In the genomic region with DNA sequence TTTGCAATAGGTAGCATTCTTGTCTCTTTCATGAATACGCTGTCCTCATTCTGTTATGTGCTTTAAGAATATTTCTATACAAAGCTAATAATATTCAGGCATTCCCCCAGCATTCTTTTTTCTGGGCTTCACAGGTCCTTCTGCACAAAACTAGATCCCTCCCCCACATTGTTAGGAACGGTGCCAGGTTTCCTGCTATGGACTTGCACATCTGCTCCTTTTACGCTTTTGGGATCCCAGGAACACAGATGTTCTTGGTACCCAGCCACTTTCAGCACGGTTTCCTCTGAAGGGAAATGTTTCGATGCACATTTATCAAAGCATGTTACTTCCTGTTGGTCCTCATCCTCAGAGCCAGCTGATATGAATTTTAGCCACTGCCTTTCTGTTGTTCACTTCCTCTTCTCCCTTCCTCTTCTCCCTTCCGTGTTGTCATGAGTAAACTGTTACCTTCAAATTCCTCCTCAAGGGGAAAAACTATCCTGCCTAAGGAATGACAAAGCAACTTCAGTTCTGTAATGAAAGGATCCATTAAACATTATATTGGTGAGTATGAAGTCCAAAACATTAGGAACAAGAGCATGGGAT, we compare ENCODE assay signal across 9 mouse cellular contexts.
A peak's percentile ranks its signal among the peaks of the same experiment; 100 is the strongest.
DNase-seq lines count a peak whose midpoint lies in the region; ATAC-seq and TF ChIP-seq lines count a peak whose summit lies in the region.
"Had no signal": no experiment of that assay in that cellular context is flagged by ENCODE, and none has a peak within 500 bp of the region (broad histone marks: within the 10 kb centered on the region; RNA-seq: fewer than 3 reads in every experiment).

No protein-coding gene starts in this region.

- no peak overlapping the region for H3K4me3 ChIP-seq in heart, embryonic 14.5 days (ENCODE audit: control insufficient read depth in 1 of 2, insufficient read depth in 1 of 2, low read depth in 1 of 2, low read length in 2 of 2)
- no peak overlapping the region for H3K4me3 ChIP-seq in liver, embryonic 11.5 days (ENCODE audit: low read depth, low read length)
- no peak overlapping the region for H3K4me3 ChIP-seq in intestine, postnatal 0 days (ENCODE audit: low read depth, low read length)
- H3K4me3 ChIP-seq: embryonic facial prominence, embryonic 12.5 days; hindbrain, embryonic 13.5 days had no signal

- no peak overlapping the region for H3K9ac ChIP-seq in heart, embryonic 14.5 days (ENCODE audit: low read length)
- H3K9ac ChIP-seq in liver, embryonic 11.5 days (ENCODE audit: low read depth, low read length): no peak overlapping the region
- H3K9ac ChIP-seq in intestine, postnatal 0 days (ENCODE audit: low read depth, low read length): no peak overlapping the region
- H3K9ac ChIP-seq: embryonic facial prominence, embryonic 12.5 days; hindbrain, embryonic 13.5 days had no signal

- H3K4me1 ChIP-seq in heart, embryonic 14.5 days (ENCODE audit: control insufficient read depth in 2 of 2, insufficient read depth in 2 of 2, low read length in 2 of 2): peaks cover 0 to 4% of the 10 kb centered on the region in 2 experiments; a peak in 1 of 4 replicates
- H3K4me1 ChIP-seq in liver, embryonic 11.5 days (replicated peaks; ENCODE audit: control insufficient read depth, insufficient read depth, low read length): no peaks in the 10 kb centered on the region
- no peaks in the 10 kb centered on the region for H3K4me1 ChIP-seq in intestine, postnatal 0 days (replicated peaks; ENCODE audit: control insufficient read depth, insufficient read depth, low read length)
- H3K4me1 ChIP-seq: hindbrain, embryonic 13.5 days had no signal

- no peaks in the 10 kb centered on the region for H3K36me3 ChIP-seq in heart, embryonic 14.5 days (ENCODE audit: control insufficient read depth, insufficient read depth, low read length)
- H3K36me3 ChIP-seq in liver, embryonic 11.5 days (ENCODE audit: control insufficient read depth, insufficient read depth, low read length): no peaks in the 10 kb centered on the region
- no peaks in the 10 kb centered on the region for H3K36me3 ChIP-seq in intestine, postnatal 0 days (ENCODE audit: control insufficient read depth, insufficient read depth)
- H3K36me3 ChIP-seq: embryonic facial prominence, embryonic 12.5 days; hindbrain, embryonic 13.5 days had no signal

- DNase-seq in heart, adult 9 months (ENCODE audit: low spot score in 2 of 2): no peak
- DNase-seq in liver (peak; percentile 23), NIH3T3 (ENCODE audit: low read depth) (peak; percentile 5)
- no peak for DNase-seq in liver, embryonic 11.5 days (ENCODE audit: low spot score)
- peak; percentile 25 for DNase-seq in embryo, embryonic 11 days

- H3K9me3 ChIP-seq in heart, embryonic 14.5 days (ENCODE audit: control insufficient read depth, low read length): no peaks in the 10 kb centered on the region
- H3K9me3 ChIP-seq in liver, embryonic 11.5 days (ENCODE audit: control insufficient read depth, low read length): no peaks in the 10 kb centered on the region
- H3K9me3 ChIP-seq in intestine, postnatal 0 days (ENCODE audit: control insufficient read depth): no peaks in the 10 kb centered on the region
- H3K9me3 ChIP-seq: embryonic facial prominence, embryonic 12.5 days; hindbrain, embryonic 13.5 days had no signal

- no peak overlapping the region for H3K27ac ChIP-seq in heart, embryonic 14.5 days (replicated peaks in 1 of 2; ENCODE audit: control insufficient read depth in 1 of 2, insufficient read depth in 1 of 2, low read depth in 2 of 2, low read length in 2 of 2)
- no peak overlapping the region for H3K27ac ChIP-seq in liver, embryonic 11.5 days (ENCODE audit: low read depth, low read length)
- H3K27ac ChIP-seq in intestine, postnatal 0 days (ENCODE audit: low read depth, low read length): no peak overlapping the region
- H3K27ac ChIP-seq: embryonic facial prominence, embryonic 12.5 days; hindbrain, embryonic 13.5 days had no signal

- TF ChIP-seq CTCF in intestine, postnatal 0 days (IDR thresholded peaks at IDR 0.05; ENCODE audit: low read depth): no peak

- no peaks in the 10 kb centered on the region for H3K27me3 ChIP-seq in heart, embryonic 14.5 days (ENCODE audit: control insufficient read depth, insufficient read depth, low read length)
- no peaks in the 10 kb centered on the region for H3K27me3 ChIP-seq in liver, embryonic 11.5 days (replicated peaks; ENCODE audit: control insufficient read depth, insufficient read depth, low read length)
- H3K27me3 ChIP-seq in intestine, postnatal 0 days (replicated peaks; ENCODE audit: control insufficient read depth, insufficient read depth, low read length): no peaks in the 10 kb centered on the region
- H3K27me3 ChIP-seq: embryonic facial prominence, embryonic 12.5 days; hindbrain, embryonic 13.5 days had no signal

- no peak for ATAC-seq in heart, embryonic 14.5 days (ENCODE audit: insufficient number of reproducible peaks, insufficient read depth, low FRiP score, low read depth)
- ATAC-seq in liver, embryonic 11.5 days (replicated peaks; ENCODE audit: low FRiP score): no peak
- ATAC-seq in intestine, postnatal 0 days: no peak

- WGBS in heart, embryonic 14.5 days: 44% methylated on average over 6 of the region's 6 CpGs
- 49% methylated on average over 6 of the region's 6 CpGs for WGBS in liver, embryonic 11.5 days
- 58% methylated on average over 6 of the region's 6 CpGs for WGBS in intestine, postnatal 0 days

- peak overlapping the region; percentile 4; the same call in 1 of the 2 replicates for H3K4me2 ChIP-seq in heart, embryonic 14.5 days (ENCODE audit: low read length)
- H3K4me2 ChIP-seq in liver, embryonic 11.5 days: no peak overlapping the region
- H3K4me2 ChIP-seq in intestine, postnatal 0 days (replicated peaks; ENCODE audit: low read depth): no peak overlapping the region
- H3K4me2 ChIP-seq: embryonic facial prominence, embryonic 12.5 days; hindbrain, embryonic 13.5 days had no signal

Comparison
In these comparisons a context has a peak if more than half of its experiments do, and no peak if none do; other contexts are left out.
1. DNase-seq: peak in liver (single experiment), NIH3T3 (single experiment) and embryo, embryonic 11 days (single experiment); none in heart, adult 9 months (0 of 2) and liver, embryonic 11.5 days (single experiment).